8 mouse cellular contexts compared by ENCODE assay signal in genomic region chr7:16285450-16286025, GRCm38 (mm10). TPM values are rescaled to one million over a fixed set of nuclear protein-coding genes. Genes with fewer than 3 reads are reported as not detected.
DNase-seq lines count a peak whose midpoint lies in the region; ATAC-seq lines count a peak whose summit lies in the region.

No protein-coding gene starts in this region.

- no peaks in the 10 kb centered on the region for H3K9me3 ChIP-seq in hindbrain, embryonic 12.5 days (replicated peaks)
- H3K9me3 ChIP-seq in megakaryocyte, embryonic 14.5 days, result peaks cover 5% of the 10 kb centered on the region

- H3K9ac ChIP-seq in hindbrain, embryonic 12.5 days, result peak overlapping the region; percentile 13; the same call in 1 of the 2 replicates

- no peaks in the 10 kb centered on the region for H3K27me3 ChIP-seq in hindbrain, embryonic 12.5 days
- no peaks in the 10 kb centered on the region for H3K27me3 ChIP-seq in megakaryocyte, embryonic 14.5 days (replicated peaks)

- H3K27ac ChIP-seq in hindbrain, embryonic 12.5 days, result peak overlapping the region; percentile 92; the same call in 1 of the 2 replicates

- H3K36me3 ChIP-seq in hindbrain, embryonic 12.5 days, result peaks cover 34% of the 10 kb centered on the region
- peaks cover 46% of the 10 kb centered on the region for H3K36me3 ChIP-seq in megakaryocyte, embryonic 14.5 days (replicated peaks; ENCODE audit: low read length)

- peak overlapping the region; percentile 69 for H3K4me3 ChIP-seq in hindbrain, embryonic 12.5 days
- peak overlapping the region; percentile 93 for H3K4me3 ChIP-seq in megakaryocyte, embryonic 14.5 days (replicated peaks)

- H3K4me1 ChIP-seq in hindbrain, embryonic 12.5 days, result peaks cover 10% of the 10 kb centered on the region
- peaks cover 48% of the 10 kb centered on the region for H3K4me1 ChIP-seq in megakaryocyte, embryonic 14.5 days

- peak; percentile 32 for ATAC-seq in activated CD4-positive, CD25-positive, alpha-beta regulatory T cell, adult 4 months
- ATAC-seq in frontal cortex, adult (ENCODE audit: low TSS enrichment), result peak; percentile 32
- peak; percentile 64 for ATAC-seq in hindbrain, embryonic 12.5 days (ENCODE audit: low FRiP score)

- DNase-seq in cerebellum, adult 9-11 months, result peak; percentile 85
- DNase-seq in layer of hippocampus, postnatal 10 days (ENCODE audit: low spot score in 2 of 2), result peak; percentile 56 to 61
- peak; percentile 29 for DNase-seq in right cerebral cortex, postnatal 25 days
- DNase-seq in yolk sac, embryonic 10.5 days (ENCODE audit: low spot score), result no peak

- WGBS in hindbrain, embryonic 12.5 days, result 4% methylated on average over 14 of the region's 14 CpGs

- peak overlapping the region; percentile 52 for H3K4me2 ChIP-seq in hindbrain, embryonic 12.5 days (replicated peaks)

RNA-seq across cellular contexts. Expression of gene Ccdc9, which starts 1.1 kb away (rescaled TPM):
- 10 to 100 TPM; 11.1 to 11.2 TPM for polyA plus RNA-seq in activated CD4-positive, CD25-positive, alpha-beta regulatory T cell, adult 4 months (2017; shearing (Covaris generic))
- polyA plus RNA-seq in hindbrain, embryonic 12.5 days (2016; fragmentation: Nextera tagmentation; extraction: Ambion mirVana), result 43.4 and 46.7 TPM in 2 replicates
- 10 to 100 TPM; 81.4 to 98.8 TPM for total RNA-seq in layer of hippocampus, postnatal 10 days (2021)
- polyA plus RNA-seq in megakaryocyte, embryonic 14.5 days (2012; ENCODE audit: insufficient read depth, low replicate concordance), result 27.8 and 101 TPM in 2 replicates

RNA-seq across cellular contexts. Expression of gene Inafm1, which starts 12.1 kb away (rescaled TPM):
- 1 to 10 TPM; 1.8 to 2.8 TPM for polyA plus RNA-seq in activated CD4-positive, CD25-positive, alpha-beta regulatory T cell, adult 4 months (2017; shearing (Covaris generic))
- polyA plus RNA-seq in hindbrain, embryonic 12.5 days (2016; fragmentation: Nextera tagmentation; extraction: Ambion mirVana), result 23.3 and 25.4 TPM in 2 replicates
- total RNA-seq in layer of hippocampus, postnatal 10 days (2021), result 10 to 100 TPM; 35.4 to 35.8 TPM
- polyA plus RNA-seq in megakaryocyte, embryonic 14.5 days (2012; ENCODE audit: insufficient read depth, low replicate concordance), result 53.8 and 168 TPM in 2 replicates

RNA-seq across cellular contexts. Expression of gene Bbc3, which starts 22.7 kb away (rescaled TPM):
- polyA plus RNA-seq in activated CD4-positive, CD25-positive, alpha-beta regulatory T cell, adult 4 months (2017; shearing (Covaris generic)), result 1 to 10 TPM in 1 of 2 experiments, under 1 TPM in 1; 0.43 to 1.5 TPM
- 20.0 and 21.1 TPM in 2 replicates for polyA plus RNA-seq in hindbrain, embryonic 12.5 days (2016; fragmentation: Nextera tagmentation; extraction: Ambion mirVana)
- total RNA-seq in layer of hippocampus, postnatal 10 days (2021), result 10 to 100 TPM; 28.0 to 30.0 TPM
- 1,043 and 5,254 TPM in 2 replicates for polyA plus RNA-seq in megakaryocyte, embryonic 14.5 days (2012; ENCODE audit: insufficient read depth, low replicate concordance)

RNA-seq across cellular contexts. Expression of gene C5ar1, which starts 26.2 kb away (rescaled TPM):
- not detected for polyA plus RNA-seq in activated CD4-positive, CD25-positive, alpha-beta regulatory T cell, adult 4 months (2017; shearing (Covaris generic))
- 0.79 and 2.0 TPM in 2 replicates for polyA plus RNA-seq in hindbrain, embryonic 12.5 days (2016; fragmentation: Nextera tagmentation; extraction: Ambion mirVana)
- total RNA-seq in layer of hippocampus, postnatal 10 days (2021), result 1 to 10 TPM; 1.1 to 1.3 TPM
- polyA plus RNA-seq in megakaryocyte, embryonic 14.5 days (2012; ENCODE audit: insufficient read depth, low replicate concordance), result 2.0 and 6.6 TPM in 2 replicates

RNA-seq across cellular contexts. Expression of gene C5ar2, which starts 41.6 kb away (rescaled TPM):
- polyA plus RNA-seq in activated CD4-positive, CD25-positive, alpha-beta regulatory T cell, adult 4 months (2017; shearing (Covaris generic)), result not detected
- not detected in 2 replicates for polyA plus RNA-seq in hindbrain, embryonic 12.5 days (2016; fragmentation: Nextera tagmentation; extraction: Ambion mirVana)
- total RNA-seq in layer of hippocampus, postnatal 10 days (2021), result under 1 TPM; 0.33 to 0.37 TPM
- polyA plus RNA-seq in megakaryocyte, embryonic 14.5 days (2012; ENCODE audit: insufficient read depth, low replicate concordance), result 0.04 TPM in 1 of 2 replicates, not detected in the other

Comparison
In these comparisons a context has a peak if more than half of its experiments do, and no peak if none do; other contexts are left out.
1. RNA of gene Bbc3, which starts 22.7 kb away (polyA plus RNA-seq): 1,043 to 5,254 TPM in megakaryocyte, embryonic 14.5 days; 20.0 to 21.1 TPM in hindbrain, embryonic 12.5 days and 0.43 to 1.5 TPM in activated CD4-positive, CD25-positive, alpha-beta regulatory T cell, adult 4 months; every median in the first group is over 10 times any median in the second.
2. Peak in every context shown above with its lines, with median percentiles within 50 percentile points of each other: ATAC-seq.